Mouse (Mus musculus): ENCODE results near the gene Kiz. TPM values are rescaled to one million over a fixed set of nuclear protein-coding genes. Genes with fewer than 3 reads are reported as not detected.
A peak's percentile ranks its signal among the peaks of the same experiment; 100 is the strongest.

Gene Kiz
- polyA plus RNA-seq, 1 experiment from 2014 or later, result 30.2 TPM

GRCm38 (mm10) chr2:146835241-146835990 lies 20.2 kb upstream of the Kiz start:
- Histone ChIP-seq H3K36me3 (no peaks in the 10 kb centered on the region), H3K4me1 (replicated peaks) (peaks cover 27% of the 10 kb centered on the region), H3K27ac (no peak overlapping the region), H3K27me3 (peaks cover 95% of the 10 kb centered on the region), H3K9me3 (replicated peaks) (no peaks in the 10 kb centered on the region), H3K9ac (no peak overlapping the region), H3K4me3 (peak overlapping the region; percentile 33), H3K4me2 (peak overlapping the region; percentile 56)
- WGBS, result 4% methylated on average over 20 of the region's 20 CpGs
- no peak for ATAC-seq (replicated peaks; ENCODE audit: insufficient number of reproducible peaks, insufficient read depth, low FRiP score, low read depth)

DNA sequence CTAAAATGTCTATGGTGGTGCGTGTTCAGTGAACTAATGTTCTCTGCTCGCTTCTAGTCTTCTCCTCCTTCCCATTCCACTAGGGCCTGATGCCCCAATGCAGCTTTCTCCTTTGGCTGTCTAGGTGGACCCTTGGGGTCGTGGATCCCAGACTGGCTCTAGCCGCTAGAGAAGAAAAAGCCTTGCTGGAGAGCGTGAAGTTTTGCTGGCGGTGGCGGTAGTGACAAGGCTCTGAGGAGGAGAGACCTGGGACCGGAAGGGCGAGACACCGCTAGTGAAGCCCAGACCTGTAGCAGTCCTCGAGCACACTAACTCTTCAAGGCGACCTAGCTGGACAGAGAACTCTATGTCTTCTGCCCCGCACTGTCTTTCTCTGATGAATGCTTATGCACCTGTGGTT lies 19.4 kb upstream of the Kiz start:
- 3% methylated on average over 13 of the region's 13 CpGs for WGBS
- Histone ChIP-seq H3K36me3 (no peaks in the 10 kb centered on the region), H3K4me3 (no peak overlapping the region)

DNA sequence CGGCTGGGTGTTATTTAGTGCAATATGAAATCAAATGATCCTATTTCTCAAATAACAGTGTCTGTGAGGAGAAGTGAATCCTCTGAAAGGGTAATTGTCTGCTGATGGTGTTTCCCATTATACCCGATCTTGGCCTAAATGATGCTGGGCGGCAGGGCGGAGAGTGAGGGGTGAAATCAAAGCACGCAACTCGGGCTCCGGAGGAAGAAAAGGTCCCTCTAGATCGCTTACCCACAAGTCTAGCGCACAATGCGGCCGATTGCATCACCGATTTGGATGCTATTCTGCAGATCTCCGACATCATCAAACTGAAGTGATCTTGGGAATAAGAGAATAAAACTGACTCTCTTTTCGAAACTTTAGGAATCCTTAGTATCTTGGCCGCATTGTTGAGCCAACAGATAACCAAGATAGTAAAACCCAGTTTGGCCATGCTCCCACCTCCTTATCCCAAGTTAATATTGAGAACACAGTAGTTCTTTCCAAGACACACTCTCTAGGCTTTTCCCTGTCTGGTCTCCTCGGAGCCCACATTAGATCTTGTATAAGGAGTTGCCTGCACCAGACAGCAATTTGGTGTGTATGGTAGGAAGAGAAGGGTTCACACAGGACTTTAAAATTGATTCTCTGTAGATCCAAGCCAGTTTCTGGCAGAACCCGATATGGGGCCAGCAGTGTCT lies 18.7 kb upstream of the Kiz start:
- no peak for ATAC-seq (replicated peaks; ENCODE audit: insufficient number of reproducible peaks, insufficient read depth, low FRiP score, low read depth)
- WGBS, result 7% methylated on average over 17 of the region's 17 CpGs
- peaks cover 98% of the 10 kb centered on the region for H3K27me3 ChIP-seq
- no peak overlapping the region for H3K9ac ChIP-seq
- no peak overlapping the region for H3K27ac ChIP-seq
- H3K4me3 ChIP-seq, result no peak overlapping the region
- H3K9me3 ChIP-seq (replicated peaks), result no peaks in the 10 kb centered on the region
- H3K4me1 ChIP-seq (replicated peaks), result peaks cover 27% of the 10 kb centered on the region
- no peak overlapping the region for H3K4me2 ChIP-seq
- H3K36me3 ChIP-seq, result no peaks in the 10 kb centered on the region

More for the DNA sequence above, 19.4 kb upstream of the Kiz start:
- peaks cover 96% of the 10 kb centered on the region for H3K27me3 ChIP-seq
- no peaks in the 10 kb centered on the region for H3K9me3 ChIP-seq (replicated peaks)
- H3K9ac ChIP-seq, result no peak overlapping the region
- H3K27ac ChIP-seq, result no peak overlapping the region
- no peak overlapping the region for H3K4me2 ChIP-seq
- peaks cover 27% of the 10 kb centered on the region for H3K4me1 ChIP-seq (replicated peaks)
- no peak for ATAC-seq (replicated peaks; ENCODE audit: insufficient number of reproducible peaks, insufficient read depth, low FRiP score, low read depth)

DNA sequence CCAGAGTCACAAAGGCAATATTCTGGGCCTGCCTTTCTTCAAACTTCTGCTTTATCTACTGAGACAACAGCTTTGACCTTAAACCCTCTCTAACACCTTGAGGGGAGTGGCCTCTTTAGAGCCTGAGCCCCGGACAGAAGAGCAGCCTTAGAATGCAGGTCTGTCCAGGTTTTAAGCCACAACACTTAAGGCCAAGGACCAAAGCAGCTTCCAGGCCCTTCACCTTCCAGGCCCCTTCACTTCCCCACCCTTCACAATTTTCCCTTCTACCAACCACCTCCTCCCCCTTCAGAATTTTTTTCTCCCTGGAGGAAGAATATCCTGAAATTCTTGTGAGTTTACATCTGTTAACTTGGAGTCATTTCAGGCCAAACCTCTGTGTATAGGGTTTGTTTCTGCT lies 18.0 kb upstream of the Kiz start:
- Histone ChIP-seq H3K27me3 (peaks cover 98% of the 10 kb centered on the region), H3K27ac (no peak overlapping the region), H3K9ac (no peak overlapping the region), H3K36me3 (no peaks in the 10 kb centered on the region), H3K4me3 (no peak overlapping the region), H3K9me3 (replicated peaks) (no peaks in the 10 kb centered on the region), H3K4me1 (replicated peaks) (peaks cover 27% of the 10 kb centered on the region), H3K4me2 (no peak overlapping the region)
- WGBS, result 12% methylated on average over 1 of the region's 1 CpGs
- ATAC-seq (replicated peaks; ENCODE audit: insufficient number of reproducible peaks, insufficient read depth, low FRiP score, low read depth), result no peak

- Histone ChIP-seq H3K9ac (no peak overlapping the region), H3K4me2 (peak overlapping the region; percentile 43), H3K4me3 (peak overlapping the region; percentile 22), H3K36me3 (no peaks in the 10 kb centered on the region), H3K27me3 (peaks cover 93% of the 10 kb centered on the region), H3K27ac (no peak overlapping the region), H3K4me1 (replicated peaks) (peaks cover 25% of the 10 kb centered on the region), H3K9me3 (replicated peaks) (no peaks in the 10 kb centered on the region)
- 2% methylated on average over 30 of the region's 30 CpGs for WGBS
- ATAC-seq (replicated peaks; ENCODE audit: insufficient number of reproducible peaks, insufficient read depth, low FRiP score, low read depth), result no peak
Measured at GRCm38 (mm10) chr2:146838596-146839302, 16.9 kb upstream of the Kiz start.

- peaks cover 19% of the 10 kb centered on the region for H3K4me1 ChIP-seq (replicated peaks)
- no peak overlapping the region for H3K9ac ChIP-seq
- no peak for ATAC-seq (replicated peaks; ENCODE audit: insufficient number of reproducible peaks, insufficient read depth, low FRiP score, low read depth)
- WGBS, result 3% methylated on average over 36 of the region's 36 CpGs
- no peaks in the 10 kb centered on the region for H3K36me3 ChIP-seq
- peaks cover 85% of the 10 kb centered on the region for H3K27me3 ChIP-seq
- H3K4me2 ChIP-seq, result peak overlapping the region; percentile 43
- H3K4me3 ChIP-seq, result peak overlapping the region; percentile 22
- no peak overlapping the region for H3K27ac ChIP-seq
- no peaks in the 10 kb centered on the region for H3K9me3 ChIP-seq (replicated peaks)
Measured at GRCm38 (mm10) chr2:146839303-146840030, 16.2 kb upstream of the Kiz start.

DNA sequence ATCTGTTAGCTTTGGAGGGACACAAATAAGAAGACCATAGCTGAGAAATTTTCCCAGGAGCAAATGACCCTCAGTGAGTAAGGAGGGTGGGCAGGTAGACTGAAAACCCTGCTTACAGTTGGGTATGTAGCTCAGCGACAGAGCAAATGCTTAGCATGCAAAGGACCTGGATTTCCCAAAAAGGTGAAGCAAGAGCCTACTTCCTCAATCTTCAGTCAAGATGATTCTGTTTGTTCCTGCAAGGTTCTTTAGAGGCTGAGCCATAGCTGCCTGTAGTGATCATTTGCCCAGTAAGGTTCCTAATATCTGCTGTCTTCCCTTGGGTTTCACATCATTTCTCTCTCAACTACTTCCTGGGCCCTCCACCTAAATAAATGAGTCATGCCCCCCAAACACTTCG lies 7.8 kb upstream of the Kiz start:
- peaks cover 3% of the 10 kb centered on the region; the same call in 1 of the 2 replicates for H3K27me3 ChIP-seq
- H3K4me3 ChIP-seq, result no peak overlapping the region
- H3K9ac ChIP-seq, result no peak overlapping the region
- ATAC-seq (replicated peaks; ENCODE audit: insufficient number of reproducible peaks, insufficient read depth, low FRiP score, low read depth), result no peak
- no peak overlapping the region for H3K4me2 ChIP-seq
- H3K9me3 ChIP-seq (replicated peaks), result no peaks in the 10 kb centered on the region
- no peak overlapping the region for H3K27ac ChIP-seq
- no peaks in the 10 kb centered on the region for H3K36me3 ChIP-seq
- H3K4me1 ChIP-seq (replicated peaks), result no peaks in the 10 kb centered on the region
- 65% methylated on average over 2 of the region's 2 CpGs for WGBS

DNA sequence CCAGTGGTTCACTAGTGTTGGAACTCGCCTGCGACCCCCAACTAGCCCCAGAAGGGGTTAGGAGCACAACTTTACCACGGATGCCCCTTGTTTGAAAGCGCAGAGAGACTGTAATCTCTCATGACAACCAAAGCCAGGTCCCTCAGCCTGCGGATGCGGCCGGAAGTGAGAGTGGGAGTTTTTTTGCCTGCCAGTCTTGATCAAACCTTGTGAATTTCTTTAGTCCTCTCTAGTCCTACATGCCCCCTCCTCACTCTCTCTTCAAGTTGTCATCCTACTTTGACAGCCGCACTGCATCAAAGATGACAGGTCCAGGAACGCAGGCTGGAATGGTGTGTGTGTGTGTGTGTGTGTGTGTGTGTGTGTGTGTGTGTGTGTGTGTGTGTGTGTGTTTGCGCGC lies 456 bp downstream of the Kiz start:
- H3K4me2 ChIP-seq, result peak overlapping the region; percentile 75
- 0 out of 2 replicates have a peak, but pooled peaks have one; percentile 2 for ATAC-seq (replicated peaks; ENCODE audit: insufficient number of reproducible peaks, insufficient read depth, low FRiP score, low read depth)
- peak overlapping the region; percentile 98 for H3K4me3 ChIP-seq
- H3K36me3 ChIP-seq, result no peaks in the 10 kb centered on the region
- WGBS, result 0% methylated on average over 11 of the region's 11 CpGs
- H3K4me1 ChIP-seq (replicated peaks), result no peaks in the 10 kb centered on the region
- peak overlapping the region; percentile 88 for H3K27ac ChIP-seq
- H3K9ac ChIP-seq, result peak overlapping the region; percentile 91
- no peaks in the 10 kb centered on the region for H3K27me3 ChIP-seq
- H3K9me3 ChIP-seq (replicated peaks), result no peaks in the 10 kb centered on the region

DNA sequence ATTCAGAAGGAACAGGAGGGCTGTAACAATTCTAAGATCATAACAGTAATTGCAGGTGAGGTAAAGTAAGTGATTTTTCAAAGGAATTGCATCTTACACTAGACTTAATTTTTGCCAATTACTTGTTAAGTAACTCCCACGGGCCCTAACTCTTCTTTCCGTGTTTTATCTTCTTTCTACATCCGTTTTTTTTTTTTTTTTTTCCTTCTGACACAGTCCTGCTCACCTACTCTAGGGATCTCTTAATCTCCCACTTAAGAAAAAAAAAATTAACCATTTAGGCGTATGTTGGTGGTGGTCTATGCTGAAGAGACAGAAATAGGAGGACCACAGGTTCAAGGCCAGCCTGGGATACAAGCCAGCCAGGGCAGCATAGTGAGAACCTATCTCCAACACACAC lies 1.2 kb downstream of the Kiz start:
- no peak for ATAC-seq (replicated peaks; ENCODE audit: insufficient number of reproducible peaks, insufficient read depth, low FRiP score, low read depth)
- WGBS, result 48% methylated on average over 4 of the region's 4 CpGs
- Histone ChIP-seq H3K4me2 (no peak overlapping the region), H3K4me3 (no peak overlapping the region), H3K9ac (no peak overlapping the region), H3K4me1 (replicated peaks) (no peaks in the 10 kb centered on the region), H3K27me3 (no peaks in the 10 kb centered on the region), H3K27ac (no peak overlapping the region), H3K36me3 (no peaks in the 10 kb centered on the region), H3K9me3 (replicated peaks) (no peaks in the 10 kb centered on the region)

DNA sequence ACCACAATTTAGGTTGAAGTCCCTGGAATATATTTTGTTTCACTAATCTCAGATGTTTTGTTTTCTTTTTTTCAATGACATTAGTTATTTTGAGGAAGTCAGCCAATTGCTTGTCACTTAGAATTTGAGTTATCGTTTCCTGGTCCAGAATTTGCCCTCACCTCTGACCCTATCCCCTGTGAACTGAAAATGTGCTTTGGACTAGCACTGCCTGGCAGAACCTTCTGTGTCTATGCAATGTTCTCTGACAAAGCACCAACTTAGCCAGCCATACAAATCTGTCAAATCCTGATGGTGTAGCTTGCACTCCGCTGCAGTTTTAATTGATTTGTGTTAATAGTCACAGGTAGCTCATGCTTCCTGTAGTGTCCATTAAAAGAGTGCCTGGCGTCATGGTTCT lies 10.1 kb downstream of the Kiz start:
- Histone ChIP-seq H3K27me3 (no peaks in the 10 kb centered on the region), H3K27ac (no peak overlapping the region), H3K36me3 (peaks cover 5% of the 10 kb centered on the region; the same call in 1 of the 2 replicates), H3K9ac (no peak overlapping the region), H3K4me1 (replicated peaks) (no peaks in the 10 kb centered on the region), H3K4me2 (no peak overlapping the region), H3K4me3 (no peak overlapping the region), H3K9me3 (replicated peaks) (no peaks in the 10 kb centered on the region)
- WGBS, result 80% methylated on average over 3 of the region's 3 CpGs
- no peak for ATAC-seq (replicated peaks; ENCODE audit: insufficient number of reproducible peaks, insufficient read depth, low FRiP score, low read depth)
